Mouse (Mus musculus) liver, embryonic 14.5 days (tissue): ENCODE results near the gene Itpr1. TPM values are rescaled to one million over a fixed set of nuclear protein-coding genes. Genes with fewer than 3 reads are reported as not detected.

ENCODE experiments used
- ATAC-seq: fragments of 200-750 bp; cut with Nextera tagmentation; 2 replicates; pipeline ENCODE4 v1.8.0; 2017; ENCODE audit warnings: moderate number of reproducible peaks, mild to moderate bottlenecking, moderate library complexity; ENCODE audit not compliant: insufficient read depth
- DNase-seq, 3 experiments: peaks; one replicate each; pipeline ENCODE4 v3.0.0-alpha.2; 2012 to 2013; ENCODE audit warnings: low read depth in 3 of 3, low spot score in 3 of 3
- H3K27ac ChIP-seq: fragments of 300-500 bp; sonication (generic); 2 replicates; pipeline ENCODE4 v1.5.1; 2014; ENCODE audit warnings: moderate library complexity, mild to moderate bottlenecking, control low read depth, inconsistent platforms
- H3K27me3 ChIP-seq: fragments of 300-500 bp; sonication (generic); 2 replicates; pipeline ENCODE4 v1.6.1; 2014; ENCODE audit warnings: mild to moderate bottlenecking, low read length, moderate library complexity; ENCODE audit not compliant: control insufficient read depth, insufficient read depth
- H3K36me3 ChIP-seq: fragments of 300-500 bp; sonication (generic); replicated peaks from 2 replicates; pipeline ENCODE4 v1.6.1; 2014; ENCODE audit warnings: low read depth; ENCODE audit not compliant: control insufficient read depth, insufficient read depth
- H3K4me1 ChIP-seq, 2 experiments: fragments of 200-500 bp in 1 of 2; fragments of 300-500 bp in 1 of 2; sonication (generic) in 1 of 2; replicated peaks; 2 replicates each; pipeline ENCODE4 v1.6.1; 2012 to 2014; ENCODE audit warnings: antibody characterized with exemption in 1 of 2, inconsistent platforms in 1 of 2, low read length in 1 of 2; ENCODE audit not compliant: control insufficient read depth in 2 of 2, insufficient read depth in 2 of 2
- H3K4me2 ChIP-seq: fragments of 300-500 bp; sonication (generic); 2 replicates; pipeline ENCODE4 v1.6.1; 2014; ENCODE audit warnings: low read depth, mild to moderate bottlenecking, control low read depth, moderate library complexity
- H3K4me3 ChIP-seq, 2 experiments: fragments of 200-500 bp in 1 of 2; fragments of 300-500 bp in 1 of 2; sonication (generic) in 1 of 2; 2 replicates each; pipeline ENCODE4 v1.5.1; 2012 to 2014; ENCODE audit warnings: low read depth in 2 of 2, low read length in 2 of 2, mild to moderate bottlenecking in 2 of 2, control low read depth in 1 of 2, inconsistent platforms in 1 of 2, moderate library complexity in 1 of 2; ENCODE audit not compliant: insufficient read depth in 1 of 2
- H3K9ac ChIP-seq: fragments of 300-500 bp; sonication (generic); replicated peaks from 2 replicates; pipeline ENCODE4 v1.6.1; 2014; ENCODE audit warnings: mild to moderate bottlenecking, control low read depth, moderate library complexity
- H3K9me3 ChIP-seq: fragments of 300-500 bp; sonication (generic); 2 replicates; pipeline ENCODE4 v1.6.1; 2016; ENCODE audit warnings: low read length, mixed read lengths; ENCODE audit not compliant: control insufficient read depth
- CTCF ChIP-seq: IDR thresholded peaks from 2 replicates; pipeline ENCODE4 v1.5.1; 2016; ENCODE audit warnings: antibody characterized with exemption, low read depth, control low read depth
- EP300 ChIP-seq: IDR thresholded peaks from 2 replicates; pipeline ENCODE4 v1.6.1; 2016; ENCODE audit warnings: antibody characterized with exemption, low read depth
- WGBS: fragments of 180-500 bp; shearing (Covaris S2); extraction: QIAGEN DNeasy Blood & Tissue Kit; methylation state at CpG from one replicate; pipeline ENCODE4 v1.1.7; 2014; ENCODE audit not compliant: insufficient replicate concordance; 5-methylcytosine and 5-hydroxymethylcytosine counted together
- polyA plus RNA-seq, 2 experiments: library from polyadenylated mRNA; depleted of rRNA in 1 of 2; stranded (reverse) in 1 of 2; unstranded in 1 of 2; fragments of >200 nt; fragmentation: Nextera tagmentation in 1 of 2; extraction: Ambion mirVana in 1 of 2; gene quantifications; 2 replicates each; pipeline versions ENCODE4 v1.2.1 to v1.2.3; 2012 to 2014

Itpr1 gene
- polyA plus RNA-seq, 2 experiments: 1.6 to 3.1 TPM

DNA sequence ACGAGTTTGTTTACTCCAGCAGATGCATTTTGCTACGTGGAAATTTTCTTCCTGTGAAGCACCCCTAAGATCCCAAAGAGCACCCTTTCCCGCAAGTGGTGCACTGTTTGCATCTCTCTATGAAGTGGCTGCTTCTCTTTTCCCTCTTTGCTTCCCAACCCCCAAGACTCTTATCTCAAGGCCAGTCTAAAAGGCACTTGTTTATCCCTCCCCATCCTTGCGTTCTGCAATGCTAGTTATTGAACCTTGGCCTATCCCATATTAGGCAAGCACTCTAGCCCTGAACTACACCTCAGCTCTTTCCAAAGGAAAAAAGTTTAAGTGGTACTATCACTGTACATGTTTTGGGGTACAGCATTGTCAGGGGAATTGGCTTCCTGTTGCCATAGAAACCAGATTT lies 198.3 kb downstream of the Itpr1 start:
- H3K4me3 ChIP-seq: no peak overlapping the region
- no peaks in the 10 kb centered on the region for H3K27me3 ChIP-seq
- TF ChIP-seq EP300 (no peak), CTCF (no peak)
- DNase-seq (no peak), ATAC-seq (no peak)
- WGBS: 75% methylated on average over 4 of the region's 4 CpGs
- H3K4me2 ChIP-seq: no peak overlapping the region
- H3K4me1 ChIP-seq: no peaks in the 10 kb centered on the region
- H3K27ac ChIP-seq: no peak overlapping the region
- no peaks in the 10 kb centered on the region for H3K36me3 ChIP-seq
- H3K9me3 ChIP-seq: no peaks in the 10 kb centered on the region
- no peak overlapping the region for H3K9ac ChIP-seq

- no peak overlapping the region for H3K9ac ChIP-seq
- no peaks in the 10 kb centered on the region for H3K27me3 ChIP-seq
- no peak for TF ChIP-seq EP300
- H3K27ac ChIP-seq: no peak overlapping the region
- no peak for DNase-seq
- H3K9me3 ChIP-seq: no peaks in the 10 kb centered on the region
- ATAC-seq: no peak
- H3K36me3 ChIP-seq: no peaks in the 10 kb centered on the region
- no peak overlapping the region for H3K4me3 ChIP-seq
- no peak overlapping the region for H3K4me2 ChIP-seq
- no peaks in the 10 kb centered on the region for H3K4me1 ChIP-seq
- 81% methylated on average over 8 of the region's 8 CpGs for WGBS
Observed at GRCm38 (mm10) chr6:108413006-108413405, 200.1 kb downstream of the Itpr1 start.

GRCm38 (mm10) chr6:108413593-108413992 lies 200.7 kb downstream of the Itpr1 start:
- DNase-seq (no peak), ATAC-seq (no peak)
- H3K4me1 ChIP-seq: no peaks in the 10 kb centered on the region
- no peaks in the 10 kb centered on the region for H3K9me3 ChIP-seq
- H3K4me3 ChIP-seq: no peak overlapping the region
- no peak overlapping the region for H3K9ac ChIP-seq
- H3K27ac ChIP-seq: no peak overlapping the region
- TF ChIP-seq EP300 (no peak), CTCF (no peak)
- 80% methylated on average over 9 of the region's 9 CpGs for WGBS
- H3K36me3 ChIP-seq: no peaks in the 10 kb centered on the region
- no peaks in the 10 kb centered on the region for H3K27me3 ChIP-seq
- H3K4me2 ChIP-seq: no peak overlapping the region

- H3K4me3 ChIP-seq: no peak overlapping the region
- whole genome bisulfite sequencing: 79% methylated on average over 4 of the region's 4 CpGs
- no peaks in the 10 kb centered on the region for H3K4me1 ChIP-seq
- H3K27ac ChIP-seq: no peak overlapping the region
- ATAC-seq: no peak
- H3K9ac ChIP-seq: no peak overlapping the region
- no peak overlapping the region for H3K4me2 ChIP-seq
- no peak for DNase-seq
- no peaks in the 10 kb centered on the region for H3K27me3 ChIP-seq
- no peaks in the 10 kb centered on the region for H3K36me3 ChIP-seq
- no peaks in the 10 kb centered on the region for H3K9me3 ChIP-seq
- TF ChIP-seq EP300 (no peak), CTCF (no peak)
Observed at GRCm38 (mm10) chr6:108415847-108416246, 203.0 kb downstream of the Itpr1 start.

DNA sequence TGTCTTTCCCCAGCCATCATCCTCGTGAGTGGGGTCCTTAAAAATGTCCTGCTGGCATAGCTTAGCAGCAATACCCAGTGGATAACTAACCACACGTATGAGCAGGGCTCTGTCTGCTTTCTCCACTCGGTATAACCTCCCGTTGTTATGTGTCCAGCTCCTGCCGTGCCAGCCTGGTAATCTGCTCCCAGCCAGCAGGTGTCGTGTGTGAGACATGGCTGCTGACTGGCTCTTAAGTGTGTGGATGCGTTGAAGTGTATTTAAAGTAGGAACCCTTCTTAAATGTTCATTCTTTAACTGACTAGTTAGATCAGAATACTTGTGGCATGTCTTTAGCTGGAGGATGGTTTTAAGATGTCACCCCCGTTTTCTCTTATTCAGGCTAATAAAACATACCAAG lies 204.6 kb downstream of the Itpr1 start:
- Histone ChIP-seq H3K27ac (no peak overlapping the region), H3K9me3 (no peaks in the 10 kb centered on the region), H3K4me2 (no peak overlapping the region), H3K27me3 (no peaks in the 10 kb centered on the region), H3K4me3 (no peak overlapping the region), H3K36me3 (no peaks in the 10 kb centered on the region), H3K9ac (no peak overlapping the region), H3K4me1 (no peaks in the 10 kb centered on the region)
- TF ChIP-seq CTCF: peak; percentile 86
- no peak for TF ChIP-seq EP300
- DNase-seq (no peak), ATAC-seq (no peak)
- 52% methylated on average over 8 of the region's 8 CpGs for WGBS
